Mouse (Mus musculus): ENCODE results near the gene Tmem143. TPM values are rescaled to one million over a fixed set of nuclear protein-coding genes. Genes with fewer than 3 reads are reported as not detected.
"Not testable (repeated sequence)": the region's sequence is repeated elsewhere in the genome, so short reads cannot be mapped to it uniquely, and the experiment has no call there.

The Tmem143 gene
- total RNA-seq, 2 experiments from 2014 or later, result 51.3 to 66.3 TPM

DNA sequence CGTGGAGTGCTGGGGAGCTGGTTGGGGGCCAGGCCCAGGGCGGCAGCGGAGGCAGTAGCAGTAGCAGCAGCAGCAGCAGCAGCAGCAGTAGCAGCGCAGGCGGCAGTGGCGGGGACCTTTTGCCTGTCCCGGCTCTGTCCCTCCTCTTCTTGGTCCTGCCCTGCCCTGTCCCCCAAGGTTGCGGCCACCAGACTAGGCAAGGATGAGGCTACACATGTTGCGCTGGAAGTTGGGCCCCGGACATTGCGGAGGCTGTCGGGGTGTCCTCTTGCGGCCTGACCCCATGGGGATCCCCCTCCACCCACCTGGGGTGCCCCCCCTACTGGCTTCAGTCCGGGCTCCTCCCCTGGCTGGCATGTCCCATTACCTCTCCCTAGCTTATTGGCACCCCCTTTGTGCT is 27.0 kb upstream of the Tmem143 start:
- no peak overlapping the region for H3K27ac ChIP-seq
- peak; percentile 29 for DNase-seq
- TF ChIP-seq CTCF (IDR thresholded peaks at IDR 0.05), result no peak
- intact Hi-C loops (cut with DNase I), result no loop called here
- no peak overlapping the region for H3K4me3 ChIP-seq

DNA sequence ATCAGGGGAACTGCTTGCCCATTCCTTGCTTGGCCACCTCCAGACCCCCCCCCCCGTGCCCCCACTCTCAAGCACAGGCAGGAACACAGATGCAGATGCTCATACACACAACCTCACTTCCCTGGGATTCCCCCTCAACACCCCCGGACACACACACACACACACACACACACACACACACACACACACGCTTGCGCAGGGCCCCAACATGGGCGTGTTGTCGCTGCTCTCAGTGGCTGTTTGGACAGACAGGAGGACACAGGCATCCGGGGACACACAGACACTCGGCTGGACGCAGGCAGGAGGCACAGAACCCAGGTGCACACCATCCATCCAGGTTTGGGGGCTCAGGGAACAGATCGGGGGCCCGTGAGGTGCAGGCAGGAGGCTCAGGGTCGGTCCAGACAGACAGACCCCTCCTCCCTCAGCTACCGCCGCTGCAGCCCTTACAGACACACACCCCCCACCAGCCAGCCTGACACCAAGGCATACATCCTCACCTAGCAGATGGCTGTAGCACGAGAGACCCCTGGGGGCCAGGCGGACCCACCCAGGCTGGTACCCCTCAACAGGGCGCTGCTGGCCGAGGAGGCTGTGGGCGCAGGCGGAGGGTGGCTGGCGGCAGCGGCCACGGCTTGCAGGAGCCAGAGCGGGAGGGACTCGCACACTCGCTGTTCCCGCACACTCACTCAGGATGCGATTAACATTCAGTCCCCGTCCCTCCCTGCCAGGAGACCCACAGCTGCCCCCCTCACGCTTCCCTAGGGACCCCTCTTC is 26.3 kb upstream of the Tmem143 start:
- intact Hi-C loops (cut with DNase I), result no loop called here
- no peak overlapping the region for H3K4me3 ChIP-seq
- TF ChIP-seq CTCF (IDR thresholded peaks at IDR 0.05), result no peak
- DNase-seq, result peak; percentile 30
- H3K27ac ChIP-seq, result no peak overlapping the region

DNA sequence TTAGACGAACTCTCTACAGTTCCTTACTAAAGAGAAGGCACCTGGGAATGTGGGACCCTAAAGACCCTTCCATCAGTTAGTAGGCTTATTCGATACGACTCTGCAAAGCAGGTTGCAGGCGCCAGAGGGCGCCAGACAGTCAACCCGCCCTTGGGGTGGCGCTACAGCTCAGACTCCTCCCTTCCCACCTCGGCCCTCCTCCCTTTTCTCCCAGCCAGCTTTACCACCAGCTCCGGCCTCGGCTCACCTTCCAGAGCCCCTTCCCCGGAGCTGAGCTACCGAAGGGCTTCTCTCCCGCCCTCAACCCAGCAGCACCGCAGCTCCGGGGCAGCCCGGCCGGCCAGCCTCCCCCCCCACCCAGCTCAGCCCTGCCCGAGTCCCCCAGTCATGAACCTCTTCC is 24.1 kb upstream of the Tmem143 start, which contains the start of gene Kdelr1:
Gene Kdelr1 (plus strand): TSS at position 149 of the 400 bp plus-strand sequence.
- DNase-seq, result peak; percentile 92
- H3K4me3 ChIP-seq, result peak within 1 kb of the TSS; percentile 97
- H3K27ac ChIP-seq, result peak within 1 kb of the TSS; percentile 95
- intact Hi-C loops (cut with DNase I), result loop anchor here (1.0 to 2.0 kb wide), 3 partner anchors 24 to 137 kb away; partner anchors contain the start of genes Syngr4 and Tmem143
- TF ChIP-seq CTCF (IDR thresholded peaks at IDR 0.05), result no peak; the same call in 1 of the 2 replicates

DNA sequence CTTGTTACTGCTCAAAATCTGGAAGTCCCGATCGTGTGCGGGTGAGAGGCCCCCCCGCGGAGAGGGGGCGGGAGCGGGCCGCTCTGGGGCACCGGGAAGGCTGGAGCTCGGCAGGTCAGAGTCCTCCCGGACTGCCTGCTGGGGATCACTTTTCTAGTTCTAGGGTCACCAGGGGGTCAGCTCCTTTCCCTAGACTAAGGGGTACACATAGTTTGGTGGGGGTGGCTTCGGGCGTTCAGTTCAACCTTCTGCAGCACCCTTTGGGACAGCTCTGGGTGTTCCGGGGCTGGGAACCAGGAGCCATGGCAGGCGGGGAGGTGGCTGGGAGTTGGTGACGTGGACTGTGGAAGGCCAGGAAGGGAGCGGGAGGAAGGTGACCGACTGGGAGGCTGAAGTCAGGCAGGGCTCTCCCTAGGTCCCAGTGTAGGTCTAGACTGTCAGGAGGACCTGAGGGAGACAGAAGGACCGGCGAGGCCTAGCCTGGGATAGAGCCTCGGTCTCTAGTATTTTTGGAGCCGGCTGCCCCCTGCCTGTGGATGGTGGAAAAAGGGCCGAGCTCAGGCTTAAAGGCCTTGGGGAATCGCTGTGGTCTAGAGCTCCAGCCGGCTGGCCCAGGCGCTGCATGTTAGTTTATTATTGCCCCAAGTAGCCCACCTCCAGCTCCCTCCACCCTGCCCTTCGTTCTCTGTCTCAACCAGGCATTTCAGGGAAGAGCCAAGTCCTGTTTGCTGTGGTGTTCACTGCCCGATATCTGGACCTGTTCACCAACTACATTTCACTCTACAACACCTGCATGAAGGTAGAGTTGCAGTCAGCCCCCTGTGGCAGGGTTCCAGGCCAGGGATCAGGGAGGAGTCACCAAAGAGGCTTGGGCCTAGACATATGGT is 23.4 kb upstream of the Tmem143 start:
- DNase-seq, result peak; percentile 70
- peak overlapping the region; percentile 95 for H3K27ac ChIP-seq
- intact Hi-C loops (cut with DNase I), result loop anchor here (2.0 kb wide), 1 partner anchor 23 kb away; the partner anchor contains the start of genes Syngr4 and Tmem143
- H3K4me3 ChIP-seq, result peak overlapping the region; percentile 97
- TF ChIP-seq CTCF (IDR thresholded peaks at IDR 0.05), result peak; percentile 45

DNA sequence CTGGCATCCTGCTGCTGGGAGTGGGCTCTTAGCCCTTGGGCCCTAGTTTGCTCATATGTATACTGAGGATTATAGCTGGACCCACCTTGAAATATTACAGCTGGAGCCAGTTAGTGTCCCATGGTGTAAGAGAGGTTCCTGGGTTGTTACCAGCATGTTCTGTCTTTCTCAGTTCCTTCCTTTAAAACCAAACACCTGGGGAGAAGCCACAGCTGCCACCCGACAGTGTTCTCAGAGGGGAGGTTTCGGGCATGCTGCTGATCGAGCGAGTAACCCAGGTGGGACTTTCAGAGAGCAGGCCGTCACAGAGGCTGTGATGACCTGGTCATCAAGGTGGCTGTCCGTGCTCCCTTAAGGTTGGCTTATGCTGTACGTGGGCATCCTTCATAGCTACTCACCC is 19.8 kb upstream of the Tmem143 start:
- TF ChIP-seq CTCF (IDR thresholded peaks at IDR 0.05), result no peak
- no peak for DNase-seq
- intact Hi-C loops (cut with DNase I), result no loop called here
- Histone ChIP-seq H3K27ac (no peak overlapping the region), H3K4me3 (no peak overlapping the region)

DNA sequence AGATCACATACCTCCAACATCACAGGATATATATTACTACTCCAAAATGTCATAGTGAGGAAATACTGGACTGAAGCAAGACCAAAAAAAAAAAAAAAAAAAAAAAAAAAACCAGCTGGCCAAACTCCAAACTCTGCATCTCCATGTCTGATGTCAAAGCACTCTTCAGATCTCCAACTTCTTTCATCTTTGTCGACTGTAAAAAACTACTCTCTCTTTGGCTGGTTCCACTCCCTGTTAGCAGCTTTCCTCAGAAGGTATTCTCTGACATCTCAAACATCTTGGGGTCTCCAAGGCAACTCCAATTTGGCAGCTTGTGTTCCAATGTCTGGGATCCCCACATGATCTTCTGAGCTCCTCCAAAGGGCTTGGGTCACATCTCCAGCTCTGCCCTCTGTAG is 18.5 kb upstream of the Tmem143 start, which contains the start of gene Grin2d:
Gene Grin2d (minus strand): TSS at position 101 of the 400 bp plus-strand sequence.
- H3K4me3 ChIP-seq; DNase-seq; intact Hi-C loops (cut with DNase I); H3K27ac ChIP-seq: not testable (repeated sequence)

DNA sequence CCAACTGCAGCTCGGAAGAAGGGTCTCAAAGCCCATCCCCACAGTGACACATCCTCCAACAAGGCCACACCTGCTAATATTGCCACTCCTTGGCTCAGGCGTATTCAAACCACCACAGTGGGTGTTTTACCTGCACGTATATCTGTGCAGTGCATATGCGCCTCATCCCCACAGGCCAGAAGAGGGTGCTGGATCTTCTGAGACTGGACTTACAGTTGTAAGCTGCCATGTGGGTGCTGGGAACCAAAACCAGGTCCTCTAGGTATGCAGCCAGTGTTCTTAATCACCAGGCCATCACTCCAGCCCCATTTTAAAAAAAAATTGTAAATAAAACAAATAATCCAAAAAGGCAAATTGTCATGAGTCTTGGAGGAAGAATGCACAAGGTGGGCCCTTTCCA is 16.2 kb upstream of the Tmem143 start:
- Histone ChIP-seq H3K4me3 (no peak overlapping the region), H3K27ac (no peak overlapping the region)
- peak; percentile 15 for DNase-seq
- intact Hi-C loops (cut with DNase I), result no loop called here
- TF ChIP-seq CTCF (IDR thresholded peaks at IDR 0.05), result no peak

DNA sequence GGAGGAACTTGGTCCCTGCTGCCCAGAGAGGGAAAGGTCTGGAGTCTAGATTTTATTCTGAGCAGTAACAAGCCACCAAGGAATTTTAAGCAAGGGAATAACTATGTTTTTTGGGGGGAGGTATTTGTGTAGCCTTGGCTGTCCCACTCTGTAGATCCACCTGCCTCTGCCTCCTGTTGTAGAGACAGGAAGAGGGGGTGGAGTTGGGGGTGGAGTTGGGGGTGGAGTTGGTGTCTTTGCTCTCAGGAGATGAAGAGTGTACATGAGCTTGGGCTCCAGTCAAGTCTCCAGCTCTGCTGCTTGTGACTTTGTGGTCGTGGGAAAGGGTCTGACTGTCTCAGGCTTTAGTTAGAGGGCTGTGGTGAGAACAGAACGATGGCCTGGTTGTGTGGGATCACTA is 15.7 kb upstream of the Tmem143 start:
- no peak overlapping the region for H3K27ac ChIP-seq
- intact Hi-C loops (cut with DNase I), result no loop called here
- H3K4me3 ChIP-seq, result no peak overlapping the region
- TF ChIP-seq CTCF (IDR thresholded peaks at IDR 0.05), result no peak
- no peak for DNase-seq

DNA sequence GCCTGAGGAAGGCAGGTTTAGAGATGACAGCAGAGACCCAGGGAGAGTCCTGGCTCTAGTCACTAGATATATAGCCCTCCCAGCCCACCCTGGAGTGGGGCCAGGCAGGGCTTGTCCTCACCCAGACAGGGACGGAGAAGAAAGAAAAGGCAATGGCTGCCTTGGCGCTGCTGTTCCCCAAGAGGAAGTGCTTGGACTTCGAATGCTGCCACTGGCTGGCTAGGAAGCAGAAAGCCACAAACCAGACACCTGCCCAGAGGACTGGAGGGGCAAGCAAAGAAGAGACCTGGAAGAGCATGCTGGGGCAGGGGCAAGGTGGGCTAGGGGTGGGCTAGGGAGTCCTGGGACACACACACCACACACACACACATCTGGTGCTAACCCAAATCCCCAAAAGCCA is 9.5 kb upstream of the Tmem143 start:
- DNase-seq, result no peak
- no peak overlapping the region for H3K27ac ChIP-seq
- intact Hi-C loops (cut with DNase I), result no loop called here
- TF ChIP-seq CTCF (IDR thresholded peaks at IDR 0.05), result no peak
- H3K4me3 ChIP-seq, result no peak overlapping the region

DNA sequence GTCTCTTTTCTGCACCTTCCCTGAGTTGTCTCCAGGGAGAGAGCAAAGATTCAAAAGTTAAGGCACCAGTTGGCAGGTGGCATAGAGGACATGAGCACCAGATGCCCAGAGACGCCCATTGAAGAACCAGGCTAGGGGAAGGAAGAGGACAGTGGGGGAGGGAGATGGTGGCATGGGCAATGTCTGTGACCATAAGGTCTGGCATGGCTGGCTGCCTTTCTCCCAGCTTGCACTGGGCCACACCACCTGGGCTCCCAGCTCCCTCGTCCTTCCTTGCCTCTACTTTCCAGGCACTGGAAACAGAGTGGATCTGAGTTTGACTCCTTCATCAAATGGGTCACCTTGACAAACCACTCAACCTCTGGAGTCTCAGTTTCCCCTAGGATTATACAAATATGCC is 4.1 kb upstream of the Tmem143 start:
- H3K4me3 ChIP-seq, result no peak overlapping the region
- H3K27ac ChIP-seq, result no peak overlapping the region
- no peak for DNase-seq
- intact Hi-C loops (cut with DNase I), result no loop called here
- TF ChIP-seq CTCF (IDR thresholded peaks at IDR 0.05), result no peak

DNA sequence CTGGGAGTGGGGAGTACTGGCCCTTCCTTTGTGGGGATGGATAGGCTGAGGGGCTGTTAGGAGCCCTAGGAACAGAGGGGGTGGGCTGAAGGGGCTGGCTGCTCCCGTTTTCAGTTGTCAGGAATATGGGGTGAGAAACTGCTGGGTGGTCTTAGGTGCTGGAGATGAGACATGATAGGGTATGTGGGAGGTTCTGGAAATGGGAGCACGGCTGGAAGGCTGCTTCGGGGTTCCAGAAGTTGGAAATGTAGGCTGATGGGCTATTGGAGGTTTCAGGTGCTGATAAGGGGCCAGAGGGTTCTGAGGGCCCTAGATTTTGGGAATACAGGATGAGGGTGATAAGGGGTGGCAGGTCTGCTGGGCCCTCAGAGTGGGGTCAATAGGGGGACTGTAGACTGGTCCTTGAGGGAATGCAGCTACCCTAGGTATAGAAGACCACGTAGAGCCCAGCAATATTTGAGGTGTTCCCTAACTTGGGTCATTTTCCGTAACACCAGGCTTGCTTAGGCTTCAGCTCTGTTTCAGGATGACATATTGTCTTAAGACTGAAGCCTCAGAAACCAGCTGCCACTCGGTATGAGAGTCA is 717 bp upstream of the Tmem143 start:
- H3K4me3 ChIP-seq, result peak overlapping the region; percentile 22; the same call in 1 of the 2 replicates
- intact Hi-C loops (cut with DNase I), result loop anchor here (2.0 kb wide), 2 partner anchors 23 to 27 kb away; partner anchors contain the start of gene Kdelr1
- no peak for DNase-seq
- TF ChIP-seq CTCF (IDR thresholded peaks at IDR 0.05), result no peak
- no peak overlapping the region for H3K27ac ChIP-seq

DNA sequence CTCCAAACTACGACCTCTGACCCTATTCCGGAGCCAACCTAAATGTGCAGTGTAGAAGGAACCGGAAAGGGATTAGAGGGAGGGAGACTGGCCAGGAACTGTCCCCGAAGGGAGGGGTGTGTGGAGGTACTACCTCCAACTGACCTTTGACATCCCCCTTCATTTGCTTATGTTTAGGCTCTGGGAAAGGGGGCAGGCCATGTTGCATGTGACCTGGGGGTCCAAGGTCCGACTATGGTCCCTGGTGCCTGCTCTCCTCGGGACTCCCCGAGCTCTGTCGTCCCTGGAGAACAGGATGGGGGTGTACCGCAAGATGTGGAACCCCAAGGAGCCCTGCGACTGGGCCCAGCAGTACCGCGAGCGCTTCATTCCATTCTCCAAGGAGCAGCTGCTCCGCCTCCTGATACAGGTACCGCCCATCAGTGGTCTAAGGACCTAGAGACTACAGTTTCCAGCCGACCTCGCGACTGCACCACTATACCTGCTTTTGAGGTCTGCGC is 567 bp downstream of the Tmem143 start:
- DNase-seq, result peak; percentile 64
- H3K27ac ChIP-seq, result peak overlapping the region; percentile 94
- intact Hi-C loops (cut with DNase I), result loop anchor here (2.0 kb wide), 2 partner anchors 25 kb away; partner anchors contain the start of gene Kdelr1
- peak overlapping the region; percentile 77 for H3K4me3 ChIP-seq
- TF ChIP-seq CTCF (IDR thresholded peaks at IDR 0.05), result no peak
